Mouse (Mus musculus): ENCODE results near the gene Trak1.

GRCm38 (mm10) chr9:121337216-121337937 is 40.1 kb downstream of the Trak1 start:
- TF ChIP-seq CTCF (conservative IDR thresholded peaks at IDR 0.05; ENCODE audit: low read length) (no peak), POU5F1 (IDR thresholded peaks at IDR 0.05; ENCODE audit: borderline replicate concordance, low read length) (no peak), NANOG (IDR thresholded peaks at IDR 0.05; ENCODE audit: borderline replicate concordance, low read length) (peak; percentile 70)

Measured in E14TG2a.4 (cell line).